Mouse (Mus musculus): ENCODE results near the gene Gm5072. TPM values are rescaled to one million over a fixed set of nuclear protein-coding genes. Genes with fewer than 3 reads are reported as not detected.

The Gm5072 gene
- polyA plus RNA-seq (2012; rRNA removed): not detected in 2 replicates

DNA sequence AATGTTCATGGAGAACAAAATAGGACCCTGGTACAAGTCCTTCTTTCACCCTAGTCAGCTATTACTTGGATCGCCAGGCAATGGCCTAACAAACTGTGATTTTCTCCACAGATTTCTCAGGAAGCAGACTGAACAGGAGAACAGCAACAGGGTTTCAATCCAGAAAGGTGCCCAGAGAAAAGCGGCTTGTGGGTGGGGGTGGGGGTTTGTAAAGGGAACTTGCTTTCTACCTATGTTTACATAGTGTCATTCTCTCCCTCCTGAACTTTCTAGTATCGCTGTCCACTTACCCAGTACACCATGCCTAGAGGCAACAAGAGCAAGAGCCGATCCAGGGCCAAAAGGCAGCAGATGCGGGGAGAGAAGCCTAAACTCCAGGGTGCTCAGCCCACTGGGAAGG is at the start of gene Gm5072:
Gene Gm5072, plus strand, starts transcription at position 301 of the 400 bp plus-strand sequence.

Other genes with a start within 250 kb of the Gm5072 start
- gene Mageb2, start 60.8 kb upstream of the Gm5072 start, polyA plus RNA-seq (2012; rRNA removed): not detected in 2 replicates
- not detected in 2 replicates for gene Gm8914, start 87.6 kb downstream of the Gm5072 start, polyA plus RNA-seq (2012; rRNA removed)
- gene 1700084M14Rik, start 183.4 kb downstream of the Gm5072 start, polyA plus RNA-seq (2012; rRNA removed): not detected in 2 replicates
- not detected in 2 replicates for gene Gm14781, start 239.7 kb downstream of the Gm5072 start, polyA plus RNA-seq (2012; rRNA removed)

Measured in liver, embryonic 14 days (tissue).